Mouse (Mus musculus): Measurements from ENCODE around the gene Tmbim6.
A peak's percentile ranks its signal among the peaks of the same experiment; 100 is the strongest.

Tmbim6 gene

DNA sequence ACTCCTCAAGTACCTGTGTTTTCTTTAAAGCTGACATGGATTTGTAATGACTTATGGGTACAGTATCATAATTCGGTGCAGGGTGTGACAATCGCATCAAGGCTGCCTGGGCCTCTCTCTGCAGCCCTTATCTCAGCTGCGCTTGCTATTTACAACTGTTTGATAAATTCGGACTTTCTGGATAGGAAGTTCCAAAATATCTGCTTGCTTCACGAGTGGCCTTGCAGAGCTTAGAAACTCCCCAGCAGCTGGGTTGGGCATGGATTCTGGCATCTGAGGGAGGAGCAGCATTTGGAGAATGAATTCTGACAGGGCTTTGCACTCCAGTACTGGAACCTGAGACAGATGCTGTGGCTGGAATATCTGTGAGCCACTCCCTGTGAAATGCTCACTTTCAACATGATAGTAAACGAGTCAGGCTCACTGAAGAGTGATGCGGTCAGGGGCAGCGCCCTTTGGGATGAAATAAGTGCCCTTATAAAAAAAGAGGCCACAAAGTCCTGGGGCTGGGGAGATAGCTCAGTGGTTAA is 57.1 kb downstream of the Tmbim6 start:
- no peak for DNase-seq (ENCODE audit: low read depth)

DNA sequence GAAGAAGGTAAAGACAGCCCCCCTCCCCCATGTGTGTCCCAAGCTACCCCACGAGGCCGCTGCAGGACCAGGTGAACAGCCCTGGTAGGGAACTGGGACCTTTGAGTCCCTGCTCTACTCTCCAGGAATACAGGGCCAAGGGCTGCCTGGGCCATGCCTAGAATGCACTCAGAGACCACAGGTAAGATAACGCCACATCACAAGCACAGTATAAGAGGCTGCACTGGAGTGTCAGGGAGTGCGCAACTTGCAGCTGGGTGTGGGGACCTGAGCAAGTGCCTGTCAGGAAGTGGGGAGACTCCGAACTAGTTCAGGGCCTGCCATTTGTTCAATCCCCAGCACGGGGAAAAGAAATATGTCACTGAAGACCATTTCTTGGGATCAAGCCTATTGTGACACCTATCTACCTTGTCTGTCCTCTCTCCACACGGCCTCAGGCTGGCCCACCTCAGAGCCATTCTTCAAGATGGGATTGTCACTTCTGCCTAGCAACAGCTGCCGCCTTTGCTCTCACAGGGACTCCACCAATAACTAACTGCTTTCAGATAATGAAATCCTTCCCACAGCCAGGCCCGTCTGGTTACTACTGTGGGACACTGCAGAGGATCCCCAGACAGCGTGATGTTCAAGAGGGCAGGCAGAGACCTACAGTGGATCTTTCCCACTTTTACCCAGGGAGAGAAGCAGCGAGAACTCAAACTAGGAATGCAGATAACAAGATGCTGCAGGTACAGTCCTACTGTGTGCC is 60.6 kb downstream of the Tmbim6 start:
- DNase-seq (ENCODE audit: low read depth), result no peak

DNA sequence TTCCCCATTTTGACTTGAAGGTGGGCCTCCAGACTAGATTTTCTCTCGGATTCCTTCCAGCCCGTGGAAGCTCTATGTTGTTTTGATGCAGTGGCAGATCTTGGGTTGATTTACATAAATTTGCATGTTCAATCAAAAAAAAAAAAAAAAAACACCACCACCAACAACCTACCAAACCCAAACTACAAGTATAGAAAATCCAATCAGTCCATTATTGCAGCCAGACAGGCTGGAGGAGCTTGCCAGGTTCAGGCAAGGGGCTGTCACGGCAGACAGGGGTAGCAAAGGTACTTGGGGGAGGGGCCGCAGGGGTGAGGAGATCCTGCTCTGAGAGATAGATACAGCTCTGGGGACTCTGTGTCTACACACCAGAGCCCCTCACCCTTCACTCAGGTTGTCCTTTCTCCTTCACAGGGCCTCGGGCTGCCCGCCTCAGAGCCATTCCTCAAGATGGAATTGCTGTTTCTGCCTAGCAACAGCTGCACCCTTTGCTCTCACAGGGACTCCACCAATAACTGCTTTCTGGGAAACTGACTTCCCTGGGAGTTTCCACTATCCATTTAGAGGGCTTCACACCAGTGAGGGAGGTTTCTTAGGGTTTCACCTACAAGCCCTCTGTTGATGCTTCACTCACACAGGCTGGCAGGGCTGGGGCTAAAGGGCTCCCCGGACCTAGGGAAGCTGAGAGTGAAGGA is 62.0 kb downstream of the Tmbim6 start:
- DNase-seq (ENCODE audit: low read depth), result no peak

DNA sequence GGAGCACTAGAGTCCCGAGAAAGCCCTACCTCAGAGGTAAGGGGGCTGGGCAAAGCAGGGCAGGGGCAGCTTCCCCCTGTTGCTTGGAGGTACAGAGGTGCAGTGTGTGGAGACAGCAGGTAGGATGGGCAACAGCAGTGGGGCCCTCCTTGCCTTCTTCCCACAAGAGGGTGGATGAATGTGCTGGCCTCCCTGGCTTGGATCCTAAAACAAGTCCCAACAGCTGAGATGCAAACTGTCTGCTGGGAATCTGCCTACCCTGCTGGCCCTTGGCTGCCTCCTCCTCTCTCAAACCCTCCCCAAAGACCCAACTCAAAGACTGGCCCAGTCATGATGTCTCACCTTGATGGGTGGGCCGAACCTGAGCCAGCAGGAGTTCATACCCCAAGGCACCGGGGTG is 62.7 kb downstream of the Tmbim6 start:
- DNase-seq (ENCODE audit: low read depth), result no peak

DNA sequence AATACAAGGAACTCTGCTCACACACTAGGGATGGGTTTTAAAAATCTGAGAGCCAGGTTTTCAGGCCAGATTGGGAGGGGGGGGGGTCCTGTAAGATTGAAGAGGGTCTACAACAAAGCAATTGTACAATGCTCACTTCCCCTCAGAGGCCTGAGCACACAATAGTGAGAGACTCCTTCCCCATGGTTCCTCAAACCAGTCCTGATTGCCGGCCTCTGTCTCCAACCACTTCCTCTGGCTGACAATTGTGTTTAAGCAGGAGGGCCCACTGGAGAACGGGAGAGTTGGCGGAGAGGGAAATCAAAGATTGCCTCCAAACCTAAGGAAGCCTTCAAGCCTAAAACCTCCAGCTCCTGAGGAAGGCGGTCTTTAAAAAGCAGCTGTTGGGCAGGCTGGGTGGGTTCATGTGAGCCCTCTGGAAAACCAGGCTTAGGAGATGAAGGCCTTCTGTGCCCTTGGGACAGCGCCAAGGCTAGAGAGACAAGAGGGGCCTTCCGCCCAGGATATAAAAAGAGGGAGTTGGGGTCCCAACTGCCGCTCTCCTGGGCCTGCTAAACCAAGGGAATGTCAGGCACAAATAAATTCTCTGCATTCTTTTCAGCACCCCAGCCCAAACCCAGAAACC is 63.8 kb downstream of the Tmbim6 start:
- peak; percentile 23 for DNase-seq (ENCODE audit: low read depth)

DNA sequence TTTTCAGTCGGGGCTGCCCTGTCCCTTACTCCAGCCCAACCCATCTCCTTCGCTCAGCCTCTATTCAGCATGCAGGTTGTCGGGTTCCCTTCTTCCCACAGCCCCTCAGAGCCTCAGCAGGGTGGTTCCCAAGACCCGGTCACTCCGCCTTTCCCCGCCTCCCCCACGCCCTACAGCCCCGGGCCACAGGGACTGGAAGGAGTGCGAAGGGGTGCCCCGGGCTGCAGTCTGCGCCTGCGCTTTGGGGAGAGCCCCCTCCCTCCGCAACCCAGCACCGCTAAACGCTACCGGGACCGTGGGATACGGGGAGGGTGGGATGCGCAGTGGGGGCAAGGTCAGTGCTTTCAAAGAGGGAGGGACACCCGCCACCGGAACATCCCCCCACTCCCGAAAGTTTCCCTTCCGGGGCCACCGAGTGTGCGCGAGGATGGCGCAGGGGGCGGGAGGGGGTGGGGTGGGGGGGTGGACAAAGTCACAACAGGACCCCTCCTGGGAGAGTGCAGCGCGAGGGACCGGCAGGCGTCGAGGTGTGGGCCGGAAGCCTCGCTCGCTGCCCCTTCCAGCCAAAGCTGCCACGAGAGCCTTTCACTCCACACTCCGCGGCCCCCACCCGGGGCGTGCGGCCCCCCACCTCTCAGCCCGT is 64.4 kb downstream of the Tmbim6 start:
- peak; percentile 69 for DNase-seq (ENCODE audit: low read depth)

DNA sequence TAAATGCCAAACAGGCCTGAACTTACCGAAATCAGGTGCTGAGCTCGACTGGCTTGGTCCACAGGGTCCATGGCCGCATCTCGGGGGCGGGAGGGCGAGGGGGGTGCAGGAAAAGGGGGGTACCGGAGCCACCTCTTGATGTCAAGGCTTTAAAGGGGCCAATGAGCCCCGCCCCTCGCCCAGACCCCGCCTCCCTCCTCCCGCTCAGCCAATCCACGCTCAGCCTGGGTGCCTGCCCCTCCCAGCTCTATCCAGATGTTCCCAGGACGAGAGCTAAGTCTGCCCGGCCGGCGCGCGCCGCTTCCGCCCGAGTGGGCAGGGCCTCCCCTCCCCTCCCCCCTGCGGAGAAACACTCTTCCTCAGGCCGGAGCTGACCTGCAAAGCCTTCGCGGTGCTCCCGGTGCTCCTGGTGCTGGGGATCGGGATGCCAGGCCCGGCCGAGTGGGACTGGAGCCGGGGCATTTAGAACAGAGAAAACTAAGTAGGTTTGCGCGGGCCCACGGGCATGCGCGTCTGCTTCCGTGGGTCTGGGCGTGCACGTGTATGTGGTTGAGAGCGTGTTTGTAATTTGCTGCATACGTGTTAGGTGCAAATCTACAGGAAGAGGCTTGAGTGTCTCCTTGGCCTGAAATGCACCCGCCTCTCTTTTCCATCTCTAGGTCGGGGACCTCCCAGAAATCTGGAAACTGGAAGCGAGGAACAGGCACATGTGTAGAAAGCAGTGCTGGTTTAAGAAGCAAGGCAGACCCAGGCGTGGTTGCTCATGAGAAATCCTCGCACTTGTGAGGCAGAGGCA is 65.1 kb downstream of the Tmbim6 start, which contains the start of gene Nckap5l:
Gene Nckap5l, minus strand, starts transcription at position 143 of the 796 bp plus-strand sequence.
- peak; percentile 94 for DNase-seq (ENCODE audit: low read depth)
